Mouse (Mus musculus) thymus, postnatal 36 days (tissue): ENCODE measurements at regions not wholly inside any gene's neighbourhood (a gene's known extent, or its start where the extent isn't known, plus 50 kb on each side); places are given as distances from the start of the nearest gene placed in this dataset.

Experiments used
- DNase-seq, 2 experiments: peaks; one replicate each; pipeline ENCODE4 v3.0.0; 2022; ENCODE audit warnings: mixed read lengths in 2 of 2

DNA sequence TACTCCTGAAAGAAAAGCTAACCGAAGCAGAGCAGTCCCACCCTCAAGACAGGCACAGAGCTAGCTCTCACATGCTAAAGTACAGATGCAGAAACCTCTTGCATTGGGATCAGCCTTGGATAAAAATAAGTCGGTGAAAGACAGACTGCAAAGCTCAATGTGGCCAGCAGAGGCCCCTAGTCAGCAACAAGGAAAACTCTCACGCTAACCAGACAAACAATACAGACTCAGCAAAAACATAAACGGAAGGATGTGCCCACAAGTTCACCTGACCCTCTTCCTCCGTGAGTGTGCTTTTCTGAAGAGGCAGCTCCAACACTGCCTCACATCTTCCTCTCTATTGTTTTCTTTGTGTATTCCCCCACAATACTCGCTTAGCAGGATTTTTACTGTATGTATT is 77.8 kb downstream of the Rpia start:
- peak; percentile 76 to 77 for DNase-seq

DNA sequence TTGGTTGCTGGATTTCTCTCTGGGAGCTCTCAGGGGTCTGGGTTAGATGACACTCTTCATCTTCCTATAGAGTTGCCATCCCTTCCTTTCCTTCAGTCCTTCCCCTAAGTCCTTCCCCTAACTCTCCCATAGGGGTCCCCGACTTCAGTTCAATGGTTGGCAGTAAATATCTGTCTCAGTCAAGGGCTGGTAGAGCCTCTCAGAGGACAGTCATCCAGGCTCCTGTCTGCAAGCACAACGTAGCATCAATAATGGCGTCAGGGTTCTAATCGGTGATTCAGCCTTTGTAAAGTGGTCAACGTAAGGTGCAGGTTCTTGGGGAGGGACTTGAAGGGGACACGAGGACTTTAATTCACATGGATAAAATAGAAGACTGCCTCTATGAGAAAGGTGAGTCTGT is 78.4 kb downstream of the Rpia start:
- DNase-seq: no peak

DNA sequence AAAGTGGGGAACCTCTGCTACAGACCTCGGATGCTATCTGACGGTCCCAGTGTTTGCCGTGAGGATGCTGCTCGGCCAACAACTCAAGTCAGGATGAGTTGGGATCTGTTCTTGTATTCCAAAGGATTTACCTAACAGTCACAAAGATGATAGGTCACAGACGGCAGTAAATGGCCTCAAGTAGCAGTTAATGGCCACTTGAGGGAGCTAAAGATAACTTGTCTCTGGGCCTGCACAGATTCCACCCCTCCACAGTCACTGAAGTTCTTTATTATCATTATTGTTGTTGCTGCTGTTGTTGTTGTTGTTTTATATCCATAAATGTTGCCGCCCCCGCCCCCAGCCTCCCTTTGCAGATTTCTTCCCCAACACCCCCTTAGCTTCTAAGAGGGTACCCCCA is 78.9 kb downstream of the Rpia start:
- DNase-seq: no peak

DNA sequence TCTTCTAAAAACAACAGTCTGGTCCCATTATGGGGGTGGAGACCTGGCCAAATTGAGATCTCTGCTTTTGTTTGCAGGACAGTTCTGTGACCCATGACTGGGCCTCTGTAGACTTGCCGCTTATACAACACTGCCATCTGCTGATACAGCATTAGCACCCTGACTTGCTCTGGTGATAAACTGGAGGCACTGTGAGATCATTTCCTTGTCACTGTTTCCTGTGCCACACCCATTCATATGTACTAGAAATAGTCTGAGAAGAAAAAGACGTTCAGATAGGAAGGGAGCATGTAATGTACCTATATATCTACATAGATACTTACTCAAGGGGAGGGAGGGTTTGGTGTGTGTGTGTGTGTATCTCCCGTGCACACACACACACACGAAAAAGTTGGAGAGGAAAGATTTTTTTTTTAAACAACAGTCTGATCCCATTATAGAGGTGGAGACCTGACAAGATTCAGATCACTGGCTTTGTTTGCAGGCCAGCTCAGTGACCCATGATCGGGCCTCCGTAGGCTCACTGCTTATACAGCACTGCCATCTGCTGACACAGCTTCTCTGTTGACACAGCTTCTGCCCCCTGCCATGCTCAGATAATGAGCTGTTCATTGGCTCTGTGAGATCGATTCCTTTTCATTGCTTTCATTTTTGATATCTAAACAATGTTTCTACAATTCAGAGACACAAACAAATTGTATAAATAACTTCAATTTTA is 82.5 kb downstream of the Rpia start:
- DNase-seq: peak; percentile 50 to 60

DNA sequence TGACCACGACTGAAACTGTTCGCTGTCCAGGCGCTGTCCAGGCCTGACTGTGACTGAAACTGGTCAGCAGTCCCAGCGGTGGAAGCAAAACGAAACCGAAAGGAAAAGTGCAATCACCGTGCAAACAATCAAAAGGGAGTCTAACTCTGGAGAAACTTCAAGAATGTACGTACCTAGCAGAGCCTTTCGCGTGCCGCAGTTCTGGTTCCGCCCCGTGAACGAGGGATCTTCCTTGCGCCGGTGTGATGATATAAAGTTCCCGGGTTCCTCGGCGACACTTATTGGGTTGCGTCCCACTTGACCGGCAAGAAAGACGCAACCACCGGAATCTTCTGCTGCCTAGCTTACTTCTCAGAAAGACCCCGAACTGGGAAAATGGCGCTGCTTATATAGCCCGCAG is 96.4 kb downstream of the Rpia start:
- DNase-seq: no peak
